Mouse (Mus musculus) forebrain, embryonic 13.5 days (tissue): ENCODE measurements at regions not wholly inside any gene's neighbourhood (a gene's known extent, or its start where the extent isn't known, plus 50 kb on each side); places are given as distances from the start of the nearest gene placed in this dataset.

Experiments
- ATAC-seq: fragments of 200-750 bp; cut with Nextera tagmentation; 2 replicates; pipeline ENCODE4 v1.8.0; 2017
- H3K27ac ChIP-seq: fragments of 300-500 bp; sonication (generic); 2 replicates; pipeline ENCODE4 v1.5.1; 2015; ENCODE audit warnings: inconsistent platforms, mild to moderate bottlenecking, moderate library complexity
- H3K27me3 ChIP-seq: fragments of 300-500 bp; sonication (generic); 2 replicates; pipeline ENCODE4 v1.6.1; 2015; ENCODE audit warnings: mild to moderate bottlenecking, inconsistent platforms
- H3K36me3 ChIP-seq: fragments of 300-500 bp; sonication (generic); 2 replicates; pipeline ENCODE4 v1.6.1; 2015; ENCODE audit warnings: mild to moderate bottlenecking, inconsistent platforms; ENCODE audit not compliant: poor library complexity, severe bottlenecking
- H3K4me1 ChIP-seq: fragments of 300-500 bp; sonication (generic); 2 replicates; pipeline ENCODE4 v1.6.1; 2015; ENCODE audit warnings: inconsistent platforms
- H3K4me2 ChIP-seq: fragments of 300-500 bp; sonication (generic); 2 replicates; pipeline ENCODE4 v1.6.1; 2015; ENCODE audit warnings: inconsistent platforms, mild to moderate bottlenecking, moderate library complexity
- H3K4me3 ChIP-seq: fragments of 300-500 bp; sonication (generic); 2 replicates; pipeline ENCODE4 v1.5.1; 2015; ENCODE audit warnings: mild to moderate bottlenecking, inconsistent platforms
- H3K9ac ChIP-seq: fragments of 300-500 bp; sonication (generic); 2 replicates; pipeline ENCODE4 v1.6.1; 2015; ENCODE audit warnings: mild to moderate bottlenecking, inconsistent platforms
- H3K9me3 ChIP-seq: fragments of 300-500 bp; sonication (generic); replicated peaks from 2 replicates; pipeline ENCODE4 v1.6.1; 2016; ENCODE audit warnings: inconsistent platforms
- WGBS: fragments of 180-500 bp; shearing (Covaris S2); methylation state at CpG from one replicate; pipeline ENCODE4 v1.1.7; 2015; 5-methylcytosine and 5-hydroxymethylcytosine counted together

GRCm38 (mm10) chr4:34105251-34105650, 55.3 kb upstream of the Spaca1 start:
- peaks cover 17% of the 10 kb centered on the region for H3K9me3 ChIP-seq
- no peaks in the 10 kb centered on the region for H3K4me1 ChIP-seq
- no peak overlapping the region for H3K4me2 ChIP-seq
- H3K9ac ChIP-seq, result no peak overlapping the region
- 96% methylated on average over 2 of the region's 2 CpGs for WGBS
- no peak overlapping the region for H3K4me3 ChIP-seq
- ATAC-seq, result no peak
- H3K27me3 ChIP-seq, result no peaks in the 10 kb centered on the region
- H3K27ac ChIP-seq, result no peak overlapping the region
- no peaks in the 10 kb centered on the region for H3K36me3 ChIP-seq

GRCm38 (mm10) chr4:34114323-34114722, 64.3 kb upstream of the Spaca1 start:
- Histone ChIP-seq H3K27ac (no peak overlapping the region), H3K4me1 (no peaks in the 10 kb centered on the region), H3K36me3 (no peaks in the 10 kb centered on the region), H3K27me3 (no peaks in the 10 kb centered on the region), H3K4me3 (no peak overlapping the region), H3K4me2 (no peak overlapping the region), H3K9me3 (no peaks in the 10 kb centered on the region), H3K9ac (no peak overlapping the region)
- WGBS, result 77% methylated on average over 6 of the region's 6 CpGs
- no peak for ATAC-seq

GRCm38 (mm10) chr4:34117086-34117485, 67.1 kb upstream of the Spaca1 start:
- Histone ChIP-seq H3K4me3 (no peak overlapping the region), H3K27ac (no peak overlapping the region), H3K4me2 (no peak overlapping the region), H3K9ac (no peak overlapping the region), H3K4me1 (no peaks in the 10 kb centered on the region), H3K36me3 (no peaks in the 10 kb centered on the region), H3K9me3 (no peaks in the 10 kb centered on the region), H3K27me3 (no peaks in the 10 kb centered on the region)
- 38% methylated on average over 1 of the region's 1 CpGs for WGBS
- 0 out of 2 replicates have a peak, but pooled peaks have one; percentile 50 for ATAC-seq

GRCm38 (mm10) chr4:34122959-34123520, 73.0 kb upstream of the Spaca1 start:
- Histone ChIP-seq H3K4me1 (no peaks in the 10 kb centered on the region), H3K27ac (no peak overlapping the region), H3K27me3 (no peaks in the 10 kb centered on the region), H3K36me3 (no peaks in the 10 kb centered on the region), H3K4me2 (no peak overlapping the region), H3K4me3 (no peak overlapping the region), H3K9me3 (no peaks in the 10 kb centered on the region), H3K9ac (no peak overlapping the region)
- ATAC-seq, result no peak
- WGBS, result 79% methylated on average over 9 of the region's 9 CpGs

- Histone ChIP-seq H3K4me3 (no peak overlapping the region), H3K9ac (no peak overlapping the region), H3K4me1 (no peaks in the 10 kb centered on the region), H3K9me3 (no peaks in the 10 kb centered on the region), H3K27me3 (no peaks in the 10 kb centered on the region), H3K4me2 (no peak overlapping the region), H3K36me3 (no peaks in the 10 kb centered on the region), H3K27ac (no peak overlapping the region)
- no peak for ATAC-seq
- 73% methylated on average over 4 of the region's 4 CpGs for WGBS
Observed at GRCm38 (mm10) chr4:34128224-34128623, 78.2 kb upstream of the Spaca1 start.

GRCm38 (mm10) chr4:34146133-34146867, 96.3 kb upstream of the Spaca1 start:
- no peak overlapping the region for H3K9ac ChIP-seq
- no peak overlapping the region for H3K4me3 ChIP-seq
- no peaks in the 10 kb centered on the region for H3K36me3 ChIP-seq
- 62% methylated on average over 2 of the region's 2 CpGs for WGBS
- peaks cover 13% of the 10 kb centered on the region; the same call in 1 of the 2 replicates for H3K4me1 ChIP-seq
- no peaks in the 10 kb centered on the region for H3K27me3 ChIP-seq
- no peak overlapping the region for H3K4me2 ChIP-seq
- ATAC-seq, result peak; percentile 91
- no peaks in the 10 kb centered on the region; the same call in 1 of the 2 replicates for H3K9me3 ChIP-seq
- no peak overlapping the region for H3K27ac ChIP-seq

- ATAC-seq, result no peak
- 66% methylated on average over 5 of the region's 5 CpGs for WGBS
- H3K27ac ChIP-seq, result no peak overlapping the region
Observed at GRCm38 (mm10) chr4:34148956-34149739, 99.2 kb upstream of the Spaca1 start.

GRCm38 (mm10) chr4:34151605-34152347, 101.8 kb upstream of the Spaca1 start:
- H3K9me3 ChIP-seq, result no peaks in the 10 kb centered on the region
- no peak for ATAC-seq
- 75% methylated on average over 10 of the region's 10 CpGs for WGBS

More at GRCm38 (mm10) chr4:34148956-34149739, 99.2 kb upstream of the Spaca1 start:
- no peaks in the 10 kb centered on the region for H3K9me3 ChIP-seq
- no peaks in the 10 kb centered on the region for H3K36me3 ChIP-seq
- H3K4me2 ChIP-seq, result no peak overlapping the region
- H3K4me3 ChIP-seq, result no peak overlapping the region
- peaks cover 13% of the 10 kb centered on the region; the same call in 1 of the 2 replicates for H3K4me1 ChIP-seq
- H3K9ac ChIP-seq, result no peak overlapping the region
- H3K27me3 ChIP-seq, result no peaks in the 10 kb centered on the region

GRCm38 (mm10) chr4:34155501-34155900, 105.5 kb upstream of the Spaca1 start:
- H3K4me1 ChIP-seq, result no peaks in the 10 kb centered on the region
- no peaks in the 10 kb centered on the region for H3K9me3 ChIP-seq
- H3K4me2 ChIP-seq, result no peak overlapping the region
- WGBS, result 83% methylated on average over 6 of the region's 6 CpGs
- no peak overlapping the region for H3K27ac ChIP-seq
- no peaks in the 10 kb centered on the region for H3K36me3 ChIP-seq
- H3K4me3 ChIP-seq, result no peak overlapping the region
- no peak overlapping the region for H3K9ac ChIP-seq
- H3K27me3 ChIP-seq, result no peaks in the 10 kb centered on the region
- ATAC-seq, result no peak

More at GRCm38 (mm10) chr4:34151605-34152347, 101.8 kb upstream of the Spaca1 start:
- Histone ChIP-seq H3K27ac (no peak overlapping the region), H3K36me3 (no peaks in the 10 kb centered on the region), H3K4me3 (no peak overlapping the region), H3K27me3 (no peaks in the 10 kb centered on the region), H3K9ac (no peak overlapping the region), H3K4me2 (no peak overlapping the region), H3K4me1 (no peaks in the 10 kb centered on the region)

- no peak overlapping the region for H3K27ac ChIP-seq
- ATAC-seq, result no peak
- WGBS, result 95% methylated on average over 6 of the region's 6 CpGs
- H3K9me3 ChIP-seq, result no peaks in the 10 kb centered on the region
- no peaks in the 10 kb centered on the region for H3K4me1 ChIP-seq
- H3K36me3 ChIP-seq, result no peaks in the 10 kb centered on the region
- H3K4me2 ChIP-seq, result no peak overlapping the region
- H3K27me3 ChIP-seq, result no peaks in the 10 kb centered on the region
- H3K9ac ChIP-seq, result no peak overlapping the region
- no peak overlapping the region for H3K4me3 ChIP-seq
Observed at GRCm38 (mm10) chr4:34157818-34158511, 108.0 kb upstream of the Spaca1 start.

GRCm38 (mm10) chr4:34171265-34171862, 121.4 kb upstream of the Spaca1 start:
- peak; percentile 75 for ATAC-seq
- no peak overlapping the region for H3K27ac ChIP-seq
- H3K36me3 ChIP-seq, result no peaks in the 10 kb centered on the region
- H3K4me1 ChIP-seq, result peaks cover 4% of the 10 kb centered on the region; the same call in 1 of the 2 replicates
- H3K9me3 ChIP-seq, result no peaks in the 10 kb centered on the region
- no peaks in the 10 kb centered on the region for H3K27me3 ChIP-seq
- no peak overlapping the region for H3K4me2 ChIP-seq
- no peak overlapping the region for H3K4me3 ChIP-seq
- no peak overlapping the region for H3K9ac ChIP-seq
- 57% methylated on average over 4 of the region's 4 CpGs for WGBS
